Mouse (Mus musculus) hematopoietic multipotent progenitor cell, adult 10-12 weeks (in vitro differentiated cells): ENCODE data around the gene Nup160. TPM values are rescaled to one million over a fixed set of nuclear protein-coding genes. Genes with fewer than 3 reads are reported as not detected.

Source experiments
- polyA plus RNA-seq: library from polyadenylated mRNA; stranded (reverse); fragments of >175 nt; gene quantifications from 2 replicates; pipeline ENCODE4 v1.2.3, GENCODE M21; 2012; ENCODE audit warnings: low replicate concordance

Gene Nup160
- polyA plus RNA-seq, result 3.3 and 6.8 TPM in 2 replicates

DNA sequence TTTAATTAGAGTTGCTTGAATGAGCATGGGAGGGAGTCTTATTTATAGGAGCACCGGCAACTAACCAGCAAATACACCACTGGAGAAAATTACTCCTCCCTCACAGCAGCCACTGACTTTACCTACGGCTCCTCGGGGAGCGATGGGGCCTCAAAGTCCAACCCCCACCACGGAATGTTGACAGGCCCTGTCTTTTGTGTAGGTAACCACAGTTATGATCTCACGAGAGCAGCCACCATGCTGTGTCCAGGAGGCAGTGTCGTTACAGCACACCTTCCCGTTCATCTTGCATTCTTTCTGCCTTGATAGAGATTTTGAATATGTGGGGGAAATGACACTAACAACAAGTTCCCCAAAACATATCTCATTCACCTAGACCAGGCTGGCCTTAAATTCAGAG lies at the start of gene Nup160:
Nup160 (plus strand) TSS at position 209 of the 400 bp plus-strand sequence.

GRCm38 (mm10) chr2:90745053-90745678 lies 68.2 kb downstream of the Nup160 start, which contains the start of gene Fnbp4:
TSS of gene Fnbp4 (plus strand) at chr2:90745370.

GRCm38 (mm10) chr2:90782458-90782857 lies 105.4 kb downstream of the Nup160 start, which contains the start of gene Agbl2:
TSS of gene Agbl2 (plus strand) at chr2:90782727.

Other genes with a start within 250 kb of the Nup160 start
- gene Ptprj, start 96.6 kb upstream of the Nup160 start, polyA plus RNA-seq, result 10.2 and 10.6 TPM in 2 replicates
- gene Fnbp4, start 68.2 kb downstream of the Nup160 start, polyA plus RNA-seq, result 84.0 and 97.5 TPM in 2 replicates
- gene Agbl2, start 105.5 kb downstream of the Nup160 start, polyA plus RNA-seq, result not detected in 2 replicates
- gene Mtch2, start 169.9 kb downstream of the Nup160 start, polyA plus RNA-seq, result 3.2 and 9.3 TPM in 2 replicates
- gene C1qtnf4, start 208.6 kb downstream of the Nup160 start, polyA plus RNA-seq, result 3.0 and 5.9 TPM in 2 replicates
- gene Kbtbd4, start 227.5 kb downstream of the Nup160 start, polyA plus RNA-seq, result 2.3 and 5.1 TPM in 2 replicates
- gene Ndufs3, start 227.6 kb downstream of the Nup160 start, polyA plus RNA-seq, result 49.3 and 59.5 TPM in 2 replicates